Mouse (Mus musculus) gastrocnemius, postnatal 14 days (tissue): ENCODE measurements around the gene Fbln2. TPM values are rescaled to one million over a fixed set of nuclear protein-coding genes. Genes with fewer than 3 reads are reported as not detected.

ENCODE experiments used
- DNase-seq: peaks from one replicate; pipeline ENCODE4 v3.0.0; 2021; ENCODE audit warnings: mixed read lengths
- intact Hi-C: fragments of 180-260 bp; cut with DNase I; formaldehyde crosslinking; loops from one replicate; pipeline ENCODE4 v1.15.1; 2025; ENCODE audit warnings: low total_unique reads
- total RNA-seq, 2 experiments: library from RNA; stranded (reverse); gene quantifications; 2 replicates each; pipeline ENCODE4 v1.2.3; 2021

Fbln2 gene
- total RNA-seq, 2 experiments from 2014 or later = 62.5 to 62.6 TPM

DNA sequence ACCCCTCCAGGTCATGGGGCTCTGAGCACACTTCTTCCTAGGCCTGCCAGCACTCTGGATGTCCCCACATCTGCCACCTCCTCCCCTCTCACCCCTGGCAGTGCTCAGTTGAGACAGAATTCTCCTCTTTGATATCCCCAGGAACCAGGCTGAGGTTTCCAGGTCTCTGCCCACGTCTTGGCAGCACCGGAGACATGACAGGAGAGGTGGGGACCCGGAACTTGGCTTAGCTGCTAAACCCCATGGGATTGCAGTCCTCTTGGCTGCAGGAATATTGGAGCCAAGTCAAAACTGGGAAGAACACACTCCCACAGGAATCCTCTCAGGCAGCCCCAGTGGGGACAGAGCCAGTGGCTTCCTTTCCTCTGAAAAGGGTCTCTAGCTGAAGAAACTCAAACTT lies 24.4 kb upstream of the Fbln2 start:
- intact Hi-C loops = loop anchor here (5.0 kb wide), 1 partner anchor 39 kb away; no protein-coding TSS in a partner anchor
- DNase-seq = no peak

DNA sequence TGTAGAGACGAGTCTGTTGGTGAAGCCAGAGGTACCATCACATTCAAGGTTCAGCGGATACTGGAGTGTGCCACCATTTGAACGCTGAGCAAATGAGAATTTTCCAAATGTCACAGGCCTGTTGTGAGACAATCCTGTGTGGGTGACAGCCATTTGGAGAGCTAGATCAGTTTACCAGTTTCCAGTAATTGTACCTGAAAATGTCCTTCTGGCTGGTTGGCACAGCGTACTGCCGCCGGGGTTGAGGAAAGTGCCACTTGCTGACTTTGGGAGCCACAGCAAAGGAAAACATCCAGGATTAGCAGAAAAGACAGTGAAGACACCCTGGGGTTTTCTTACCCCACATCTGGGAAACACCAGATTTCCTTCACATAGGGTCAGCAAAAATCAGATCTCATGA lies 22.3 kb upstream of the Fbln2 start:
- DNase-seq = no peak
- intact Hi-C loops = loop anchor here (5.0 kb wide), 1 partner anchor 37 kb away; no protein-coding TSS in a partner anchor

GRCm38 (mm10) chr6:91191465-91191864 lies 20.8 kb upstream of the Fbln2 start:
- no peak for DNase-seq
- intact Hi-C loops = no loop called here

DNA sequence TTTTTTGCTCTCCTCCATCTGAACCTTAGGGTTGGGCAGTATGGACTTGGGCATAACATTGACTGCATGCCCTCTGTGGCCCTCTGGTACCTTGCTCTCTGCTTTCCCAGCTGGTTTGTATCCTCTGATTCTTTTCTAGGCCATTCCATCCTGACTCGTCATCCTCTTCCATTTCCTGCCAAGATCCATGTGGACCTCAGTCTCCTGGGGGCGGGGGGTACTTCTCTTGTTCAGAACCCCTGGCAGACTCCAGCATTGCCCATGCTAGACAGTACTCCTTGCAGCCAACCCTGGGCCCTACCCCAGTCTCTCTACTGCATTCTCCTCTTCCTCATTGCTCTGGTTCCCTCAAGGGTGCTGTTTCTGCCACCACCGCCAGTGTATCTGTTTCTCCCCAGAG lies 19.8 kb upstream of the Fbln2 start:
- intact Hi-C loops = no loop called here

DNA sequence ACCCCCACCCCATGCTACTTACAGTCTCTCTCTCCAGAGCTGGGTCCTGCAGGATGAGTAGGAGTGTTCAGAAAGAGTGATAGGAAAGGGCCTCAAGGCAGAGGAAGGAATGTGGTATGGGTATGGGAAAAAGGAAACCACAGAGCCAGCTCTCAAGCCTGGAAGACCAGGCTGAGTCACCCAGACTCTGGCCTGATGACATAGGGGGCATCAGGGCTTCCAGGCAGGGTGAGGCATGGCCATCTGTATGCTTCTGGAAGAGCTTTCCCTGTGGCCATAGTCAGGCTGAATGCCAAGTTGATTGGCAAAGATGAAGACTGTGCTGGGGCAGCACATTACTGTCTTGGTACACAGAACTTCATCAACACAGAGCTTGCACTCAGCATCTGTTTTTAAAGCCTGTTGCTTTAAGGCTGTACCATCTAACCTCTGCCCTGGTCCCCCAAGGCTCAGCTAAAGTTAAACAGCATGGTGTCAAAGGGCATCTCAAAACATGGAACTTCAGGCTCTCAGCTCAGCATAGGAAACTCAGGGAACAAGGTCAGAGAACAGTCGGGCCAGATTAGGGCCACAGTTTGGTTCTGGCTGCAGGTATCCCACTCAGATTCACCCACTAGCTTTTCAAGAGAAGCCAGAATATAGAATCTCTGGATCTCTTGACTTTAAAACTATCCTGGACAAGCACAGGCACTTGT lies 19.3 kb upstream of the Fbln2 start:
- no peak for DNase-seq
- intact Hi-C loops = no loop called here

More for the DNA sequence above, 19.8 kb upstream of the Fbln2 start:
- no peak for DNase-seq

DNA sequence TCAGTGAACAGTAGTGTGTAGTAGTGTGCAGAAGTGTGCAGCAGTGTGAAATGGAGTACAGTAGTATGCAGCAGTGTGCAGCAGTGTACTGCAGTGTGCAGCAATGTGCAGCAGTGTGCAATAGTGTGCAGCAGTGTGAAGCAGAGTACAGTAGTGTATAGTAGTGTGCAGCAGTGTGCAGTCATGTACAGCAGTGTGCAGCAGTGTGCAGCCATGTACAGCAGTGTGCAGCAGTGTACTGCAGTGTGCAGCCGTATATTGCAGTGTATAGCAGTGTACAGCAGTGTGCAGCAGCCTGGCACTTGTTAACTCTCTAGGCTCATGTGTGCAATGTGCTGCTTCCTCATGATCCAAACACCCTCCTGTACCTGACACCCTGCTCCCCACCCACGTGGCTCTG lies 13.8 kb upstream of the Fbln2 start:
- DNase-seq = no peak
- intact Hi-C loops = no loop called here

DNA sequence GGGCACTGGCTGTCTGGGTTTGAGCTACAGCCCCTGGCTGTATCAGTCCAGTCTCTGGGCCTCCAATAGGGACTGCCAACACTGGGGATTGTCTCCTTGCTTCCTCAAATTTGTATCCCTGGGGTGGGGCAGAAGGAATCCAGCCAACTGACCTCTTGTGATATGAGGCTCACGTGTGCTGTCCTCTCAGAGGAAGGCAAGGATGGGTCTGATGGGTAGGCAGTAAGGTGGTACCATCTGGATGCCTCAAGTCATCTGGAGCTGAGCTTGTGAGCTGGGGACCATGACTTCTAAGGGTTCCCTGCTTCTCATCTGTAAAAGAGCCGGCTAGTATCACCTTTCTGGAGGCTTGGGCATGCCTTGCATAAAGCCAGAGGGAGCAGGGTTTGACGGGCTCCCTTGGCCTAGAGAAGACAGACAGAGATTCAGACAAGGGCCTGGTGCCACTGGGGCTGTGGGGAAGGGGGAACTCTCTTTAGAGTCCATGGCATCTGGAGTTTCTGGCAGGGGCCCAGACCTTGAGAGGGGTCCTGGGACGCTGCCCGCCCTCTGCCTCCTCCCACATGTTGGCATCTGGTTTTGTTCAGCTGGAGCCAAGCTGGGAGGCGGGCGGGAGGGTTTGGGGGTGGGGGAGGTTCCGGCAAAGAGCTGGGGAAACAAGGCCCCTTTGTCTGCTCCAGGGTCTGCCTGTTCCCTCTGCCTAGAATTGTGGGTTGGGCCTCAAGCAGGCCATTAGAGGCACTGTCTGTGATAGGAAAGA lies 11.6 kb upstream of the Fbln2 start:
- intact Hi-C loops = no loop called here
- no peak for DNase-seq

DNA sequence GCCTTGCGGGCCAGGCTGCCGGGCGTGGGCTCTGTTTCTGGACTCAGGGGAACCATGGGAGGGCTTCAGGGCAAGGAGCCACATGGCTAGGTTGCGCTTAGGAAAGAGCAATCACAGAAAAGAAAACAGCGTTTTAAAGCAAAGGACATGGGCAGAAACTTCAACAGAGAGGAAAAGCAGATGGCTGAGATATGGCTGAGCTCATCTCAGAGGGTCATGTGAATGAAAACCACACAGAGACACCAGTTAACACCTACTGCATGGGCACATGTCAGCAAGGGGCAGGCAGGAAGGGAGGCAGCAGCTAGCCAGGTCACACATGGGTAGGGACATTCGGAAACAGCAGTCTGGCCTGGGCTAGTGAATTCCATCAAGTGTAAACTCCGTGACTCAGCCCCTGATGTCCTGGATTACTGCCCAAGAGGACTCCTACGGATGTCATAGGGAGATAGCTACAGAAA lies 10.3 kb upstream of the Fbln2 start:
- intact Hi-C loops = no loop called here

GRCm38 (mm10) chr6:91202571-91202970 lies 9.7 kb upstream of the Fbln2 start:
- no peak for DNase-seq
- intact Hi-C loops = no loop called here

More for the DNA sequence above, 10.3 kb upstream of the Fbln2 start:
- peak; percentile 74 for DNase-seq

- DNase-seq = no peak
- intact Hi-C loops = no loop called here
Observed at GRCm38 (mm10) chr6:91205346-91205745, 6.9 kb upstream of the Fbln2 start.

DNA sequence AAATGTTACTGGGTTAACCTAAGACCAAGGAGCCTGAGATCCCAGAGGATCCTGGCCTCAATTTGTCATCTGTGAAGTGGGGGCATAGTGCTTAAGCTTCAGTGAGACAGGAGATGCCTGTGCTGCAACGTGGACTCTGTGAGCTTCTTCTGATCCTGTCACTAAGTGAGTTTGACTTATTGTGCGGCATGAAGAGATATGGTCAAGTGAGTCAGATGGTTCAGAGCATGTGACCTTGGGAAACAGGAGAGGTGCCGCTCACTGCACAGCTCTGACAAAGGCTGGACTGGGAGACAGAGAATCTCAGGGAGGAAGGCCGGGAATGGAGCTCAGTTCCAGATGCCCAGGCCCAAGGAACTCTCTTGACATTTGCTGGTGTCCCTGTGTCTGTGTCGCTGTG lies 6.5 kb upstream of the Fbln2 start:
- intact Hi-C loops = no loop called here
- no peak for DNase-seq

DNA sequence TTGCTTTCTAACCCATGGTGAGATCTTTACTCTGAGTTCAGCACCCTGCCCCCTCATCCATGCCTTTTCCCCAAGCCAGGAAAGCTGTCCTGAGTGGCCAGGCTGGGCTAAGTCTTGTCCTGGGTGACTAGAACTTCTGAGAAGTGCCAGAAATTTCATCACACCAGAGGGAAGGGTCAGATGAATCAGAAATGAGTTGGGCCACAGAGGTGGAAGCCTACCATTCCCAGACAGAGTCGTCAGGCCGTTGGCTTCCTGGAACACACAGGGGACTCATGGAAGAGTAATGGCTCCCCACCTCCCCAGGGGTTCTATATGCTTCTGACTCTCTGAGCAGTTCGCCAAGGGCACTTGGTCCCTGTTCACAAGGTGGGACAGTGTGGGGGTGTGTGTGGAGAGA lies 4.8 kb upstream of the Fbln2 start:
- no peak for DNase-seq
- intact Hi-C loops = no loop called here

DNA sequence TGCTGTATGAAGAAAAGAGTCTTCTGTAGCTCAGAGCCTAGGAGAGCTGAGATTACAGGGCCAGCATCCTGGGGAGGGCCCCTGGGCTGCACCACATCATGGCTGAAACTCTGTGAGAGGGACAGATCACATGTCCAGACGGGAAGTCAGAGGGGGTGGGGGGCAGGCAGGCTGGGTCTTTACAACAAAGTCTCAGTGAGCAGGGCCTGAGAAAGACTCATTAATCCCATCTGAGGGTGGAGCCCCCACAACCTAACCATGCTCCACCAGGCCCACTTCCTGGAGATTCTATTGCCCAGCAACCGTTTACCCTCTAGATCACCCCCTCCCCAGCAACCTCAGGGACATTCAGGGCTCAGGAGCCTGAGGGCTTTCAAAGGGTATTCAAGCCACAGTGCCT lies 2.5 kb upstream of the Fbln2 start:
- intact Hi-C loops = no loop called here
- DNase-seq = no peak

DNA sequence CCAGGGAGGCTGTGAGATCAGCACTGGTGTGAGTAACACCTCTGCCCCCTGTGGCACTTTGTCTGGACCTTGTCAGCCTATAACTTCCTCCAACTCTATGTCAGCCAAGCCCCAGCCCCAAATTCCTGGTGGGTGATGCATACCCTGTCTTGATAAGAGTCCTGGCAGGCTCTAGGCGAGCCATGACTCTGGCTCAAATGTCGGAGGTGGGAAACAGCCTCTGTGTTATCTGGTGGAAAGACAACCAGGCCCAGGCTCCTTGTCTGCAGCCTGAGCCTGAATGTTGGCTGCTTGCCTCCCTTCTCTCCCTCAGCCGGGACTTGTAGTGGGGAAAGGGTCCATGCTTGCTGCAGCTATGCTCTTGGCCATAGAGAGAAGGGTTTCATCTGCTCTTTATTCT lies 1.4 kb upstream of the Fbln2 start:
- intact Hi-C loops = no loop called here
- no peak for DNase-seq

DNA sequence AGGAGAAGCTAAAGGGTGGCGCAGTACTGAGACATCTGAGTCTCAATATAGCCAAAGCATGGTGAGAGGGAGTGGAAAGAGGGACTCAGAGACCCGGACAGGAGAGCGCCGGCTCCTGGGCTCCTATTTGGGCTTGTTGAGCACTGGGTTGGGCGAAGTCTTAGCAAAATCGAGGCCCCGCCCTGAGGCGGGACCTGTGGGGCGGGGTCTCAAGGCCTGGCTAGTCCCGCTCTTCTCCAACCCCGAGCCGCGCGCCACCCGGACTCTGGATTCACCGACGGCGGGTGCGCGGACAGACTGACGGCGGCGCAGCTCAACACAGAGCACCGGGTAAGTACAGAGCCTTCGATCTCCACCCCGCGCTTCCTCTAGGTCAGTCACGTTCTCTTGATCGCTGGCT lies 316 bp downstream of the Fbln2 start:
- intact Hi-C loops = no loop called here
- peak; percentile 84 for DNase-seq

GRCm38 (mm10) chr6:91213287-91214218 lies 1.3 kb downstream of the Fbln2 start:
- intact Hi-C loops = no loop called here

DNA sequence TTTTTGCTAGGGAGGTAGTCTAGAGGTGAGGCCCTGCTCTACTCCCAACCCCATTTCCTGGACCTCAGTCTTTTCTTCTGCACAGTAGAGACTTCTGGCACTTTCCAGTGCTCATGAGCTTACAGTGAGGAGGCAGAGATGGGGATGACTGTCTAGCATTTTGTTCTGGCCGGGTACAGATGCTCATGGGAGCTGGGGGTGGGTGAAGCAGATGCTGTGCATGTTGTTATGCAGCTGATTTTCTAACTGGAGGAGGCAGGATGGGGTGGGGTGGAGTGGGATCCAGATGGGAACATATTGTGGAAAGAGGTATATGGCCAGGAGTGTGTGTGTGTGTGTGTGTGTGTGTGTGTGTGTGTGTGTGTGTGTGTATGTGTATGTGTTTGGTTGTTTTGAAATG lies 3.2 kb downstream of the Fbln2 start:
- DNase-seq = no peak
- intact Hi-C loops = no loop called here

More at GRCm38 (mm10) chr6:91213287-91214218, 1.3 kb downstream of the Fbln2 start:
- no peak for DNase-seq

- DNase-seq = no peak
- intact Hi-C loops = no loop called here
Observed at GRCm38 (mm10) chr6:91218445-91218844, 6.2 kb downstream of the Fbln2 start.

- DNase-seq = no peak
- intact Hi-C loops = no loop called here
Observed at GRCm38 (mm10) chr6:91218871-91219270, 6.6 kb downstream of the Fbln2 start.

DNA sequence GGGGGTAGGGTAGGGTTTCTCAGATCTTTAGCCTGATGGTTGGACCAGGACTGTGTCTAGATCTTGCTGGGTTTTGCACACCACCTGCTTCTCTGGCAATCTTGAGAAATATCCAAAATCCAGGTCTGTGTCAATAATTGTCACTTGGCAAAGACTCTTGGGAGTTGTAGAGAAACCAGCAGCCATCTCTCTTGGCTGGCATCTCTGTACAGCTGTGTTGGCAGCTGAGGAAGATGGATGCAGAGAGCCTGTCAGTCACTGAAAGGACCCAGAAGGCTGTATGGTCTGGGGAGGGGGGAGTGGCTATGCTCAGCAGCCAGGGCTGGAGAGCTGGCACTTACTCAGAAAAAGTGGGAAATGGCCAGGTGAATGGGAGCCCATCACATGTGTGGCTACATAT lies 7.8 kb downstream of the Fbln2 start:
- DNase-seq = no peak
- intact Hi-C loops = no loop called here
